ENCODE assay signal across 16 mouse cellular contexts in the genomic region with DNA sequence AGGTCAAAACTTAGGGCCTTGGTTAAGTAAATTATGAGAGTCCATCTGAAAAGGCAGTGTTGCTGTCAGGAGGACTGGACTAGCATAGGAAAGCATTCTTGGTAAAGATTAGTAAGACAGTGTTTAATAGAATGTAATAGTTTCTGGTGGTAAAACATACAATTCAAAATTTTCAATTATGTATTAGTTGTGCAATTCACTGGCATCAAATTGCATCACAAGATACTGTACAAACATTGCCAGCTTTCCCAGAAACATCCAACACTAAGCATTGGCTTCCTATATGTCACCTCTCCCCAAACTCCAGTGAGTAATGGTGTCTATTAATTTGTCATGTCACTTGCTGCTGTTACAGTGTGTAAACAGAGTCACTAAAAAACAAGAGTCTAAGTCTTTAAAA.
DNase-seq lines count a peak whose midpoint lies in the region; ATAC-seq and TF ChIP-seq lines count a peak whose summit lies in the region.
"Had no signal": no experiment of that assay in that cellular context is flagged by ENCODE, and none has a peak within 500 bp of the region (broad histone marks: within the 10 kb centered on the region; RNA-seq: fewer than 3 reads in every experiment).

No protein-coding gene starts in this region.

- H3K4me3 ChIP-seq in heart, embryonic 14.5 days (ENCODE audit: control insufficient read depth in 1 of 2, insufficient read depth in 1 of 2, low read depth in 1 of 2, low read length in 2 of 2) = no peak overlapping the region
- H3K4me3 ChIP-seq in lung, postnatal 0 days (ENCODE audit: low read depth, low read length) = no peak overlapping the region
- H3K4me3 ChIP-seq in lung, adult 2 months (replicated peaks; ENCODE audit: extremely low read depth, low read depth, low read length) = no peak overlapping the region
- H3K4me3 ChIP-seq in liver, embryonic 14.5 days (ENCODE audit: insufficient read depth in 1 of 2, low read depth in 2 of 2, low read length in 2 of 2) = peak overlapping the region; percentile 48 to 54; a peak in 3 of 4 replicates
- H3K4me3 ChIP-seq in hindbrain, embryonic 14.5 days (replicated peaks; ENCODE audit: low read length) = no peak overlapping the region
- H3K4me3 ChIP-seq in midbrain, embryonic 16.5 days (ENCODE audit: low read depth, low read length) = no peak overlapping the region
- H3K4me3 ChIP-seq: embryonic facial prominence, embryonic 10.5 days; forebrain, embryonic 12.5 days; hindbrain, embryonic 12.5 days; kidney, embryonic 15.5 days had no signal

- no peak for TF ChIP-seq POLR2A in lung, adult 2 months (IDR thresholded peaks at IDR 0.05; ENCODE audit: borderline replicate concordance, extremely low read depth, low read depth, low read length)

- H3K9ac ChIP-seq in heart, embryonic 14.5 days (ENCODE audit: low read length) = peak overlapping the region; percentile 48
- H3K9ac ChIP-seq in lung, postnatal 0 days (replicated peaks; ENCODE audit: low read depth) = no peak overlapping the region
- peak overlapping the region; percentile 68 for H3K9ac ChIP-seq in liver, embryonic 14.5 days (replicated peaks)
- no peak overlapping the region for H3K9ac ChIP-seq in hindbrain, embryonic 14.5 days
- no peak overlapping the region for H3K9ac ChIP-seq in midbrain, embryonic 16.5 days (ENCODE audit: low read depth, low read length)
- H3K9ac ChIP-seq: forebrain, embryonic 12.5 days; hindbrain, embryonic 12.5 days; kidney, embryonic 15.5 days had no signal

- H3K27ac ChIP-seq in heart, embryonic 14.5 days (replicated peaks in 1 of 2; ENCODE audit: control insufficient read depth in 1 of 2, insufficient read depth in 1 of 2, low read depth in 2 of 2, low read length in 2 of 2) = peak overlapping the region in 1 of 2 experiments; percentile 91; a peak in 3 of 4 replicates
- peak overlapping the region; percentile 84 for H3K27ac ChIP-seq in lung, postnatal 0 days (ENCODE audit: low read length)
- H3K27ac ChIP-seq in liver, embryonic 14.5 days = peak overlapping the region; percentile 88
- no peak overlapping the region for H3K27ac ChIP-seq in hindbrain, embryonic 14.5 days
- H3K27ac ChIP-seq in midbrain, embryonic 16.5 days (ENCODE audit: low read length) = no peak overlapping the region
- H3K27ac ChIP-seq: forebrain, embryonic 12.5 days; hindbrain, embryonic 12.5 days had no signal

- TF ChIP-seq CTCF in lung, postnatal 0 days (IDR thresholded peaks at IDR 0.05) = no peak
- TF ChIP-seq CTCF in lung, adult 2 months (IDR thresholded peaks at IDR 0.05; ENCODE audit: insufficient read depth, low read length) = no peak
- TF ChIP-seq CTCF in liver, embryonic 14.5 days (IDR thresholded peaks at IDR 0.05; ENCODE audit: low read depth) = no peak

- no peak for DNase-seq in heart, adult 11 months
- peak; percentile 42 for DNase-seq in lung, postnatal 0 days (ENCODE audit: low spot score)
- no peak for DNase-seq in lung, adult 2 months
- DNase-seq in liver, embryonic 14.5 days (ENCODE audit: low read depth in 3 of 3, low spot score in 3 of 3) = no peak
- DNase-seq in hindbrain, embryonic 14.5 days (ENCODE audit: low spot score) = no peak
- no peak for DNase-seq in layer of hippocampus, adult 9-11 months
- DNase-seq: cerebellum, postnatal 10 days; left cerebral cortex, postnatal 4 days; thymus, postnatal 25 days had no signal

- H3K36me3 ChIP-seq in heart, embryonic 14.5 days (ENCODE audit: control insufficient read depth, insufficient read depth, low read length) = peaks cover 12% of the 10 kb centered on the region; the same call in 1 of the 2 replicates
- H3K36me3 ChIP-seq in lung, postnatal 0 days (ENCODE audit: insufficient read depth, low read length) = no peaks in the 10 kb centered on the region
- H3K36me3 ChIP-seq in liver, embryonic 14.5 days (replicated peaks; ENCODE audit: control insufficient read depth, insufficient read depth, low read depth) = no peaks in the 10 kb centered on the region
- no peaks in the 10 kb centered on the region for H3K36me3 ChIP-seq in hindbrain, embryonic 14.5 days (replicated peaks; ENCODE audit: control insufficient read depth, insufficient read depth)
- no peaks in the 10 kb centered on the region for H3K36me3 ChIP-seq in midbrain, embryonic 16.5 days (ENCODE audit: control insufficient read depth, insufficient read depth, low read length)
- H3K36me3 ChIP-seq: forebrain, embryonic 12.5 days; hindbrain, embryonic 12.5 days; kidney, embryonic 15.5 days had no signal

- H3K4me2 ChIP-seq in heart, embryonic 14.5 days (ENCODE audit: low read length) = peak overlapping the region; percentile 17; the same call in 1 of the 2 replicates
- no peak overlapping the region for H3K4me2 ChIP-seq in lung, postnatal 0 days (replicated peaks; ENCODE audit: low read depth, low read length)
- peak overlapping the region; percentile 64 for H3K4me2 ChIP-seq in liver, embryonic 14.5 days (ENCODE audit: low read depth)
- H3K4me2 ChIP-seq in hindbrain, embryonic 14.5 days (replicated peaks) = no peak overlapping the region
- no peak overlapping the region for H3K4me2 ChIP-seq in midbrain, embryonic 16.5 days (ENCODE audit: low read length)
- H3K4me2 ChIP-seq: forebrain, embryonic 12.5 days; hindbrain, embryonic 12.5 days; kidney, embryonic 15.5 days had no signal

- no peak for TF ChIP-seq EP300 in lung, postnatal 0 days (IDR thresholded peaks at IDR 0.05)
- TF ChIP-seq EP300 in liver, embryonic 14.5 days (IDR thresholded peaks at IDR 0.05; ENCODE audit: low read depth) = no peak

- ATAC-seq in heart, embryonic 14.5 days (ENCODE audit: insufficient number of reproducible peaks, insufficient read depth, low FRiP score, low read depth) = no peak
- no peak for ATAC-seq in lung, postnatal 0 days
- ATAC-seq in liver, embryonic 14.5 days (ENCODE audit: insufficient read depth) = peak; percentile 38; the same call in 1 of the 2 replicates
- ATAC-seq in hindbrain, embryonic 14.5 days (ENCODE audit: low FRiP score) = no peak
- ATAC-seq in midbrain, embryonic 16.5 days = no peak
- ATAC-seq: CD4-positive, CD25-positive, alpha-beta regulatory T cell, adult 4 months had no signal

- no peaks in the 10 kb centered on the region for H3K27me3 ChIP-seq in heart, embryonic 14.5 days (ENCODE audit: control insufficient read depth, insufficient read depth, low read length)
- no peaks in the 10 kb centered on the region for H3K27me3 ChIP-seq in lung, postnatal 0 days (replicated peaks; ENCODE audit: insufficient read depth, low read length)
- no peaks in the 10 kb centered on the region for H3K27me3 ChIP-seq in liver, embryonic 14.5 days (ENCODE audit: control insufficient read depth, insufficient read depth, low read length)
- H3K27me3 ChIP-seq in hindbrain, embryonic 14.5 days (ENCODE audit: control insufficient read depth, insufficient read depth, low read length) = no peaks in the 10 kb centered on the region
- H3K27me3 ChIP-seq in midbrain, embryonic 16.5 days (ENCODE audit: control insufficient read depth, insufficient read depth, low read depth, low read length) = no peaks in the 10 kb centered on the region
- H3K27me3 ChIP-seq: forebrain, embryonic 12.5 days; hindbrain, embryonic 12.5 days; kidney, embryonic 15.5 days had no signal

- H3K4me1 ChIP-seq in heart, embryonic 14.5 days (ENCODE audit: control insufficient read depth in 2 of 2, insufficient read depth in 2 of 2, low read length in 2 of 2) = peaks cover 21 to 38% of the 10 kb centered on the region in 2 experiments
- H3K4me1 ChIP-seq in lung, postnatal 0 days (ENCODE audit: insufficient read depth, low read depth, low read length) = peaks cover 17% of the 10 kb centered on the region
- H3K4me1 ChIP-seq in lung, adult 2 months (ENCODE audit: control insufficient read depth, insufficient read depth, low read length) = peaks cover 39% of the 10 kb centered on the region
- H3K4me1 ChIP-seq in liver, embryonic 14.5 days (replicated peaks; ENCODE audit: control insufficient read depth in 2 of 2, insufficient read depth in 2 of 2, low read length in 1 of 2) = peaks cover 45 to 47% of the 10 kb centered on the region in 2 experiments
- no peaks in the 10 kb centered on the region for H3K4me1 ChIP-seq in hindbrain, embryonic 14.5 days (replicated peaks; ENCODE audit: control insufficient read depth, insufficient read depth, low read length)
- H3K4me1 ChIP-seq in midbrain, embryonic 16.5 days (ENCODE audit: control insufficient read depth, insufficient read depth, low read length) = no peaks in the 10 kb centered on the region; the same call in 1 of the 2 replicates
- H3K4me1 ChIP-seq: forebrain, embryonic 12.5 days had no signal

- no peaks in the 10 kb centered on the region for H3K9me3 ChIP-seq in heart, embryonic 14.5 days (ENCODE audit: control insufficient read depth, low read length)
- no peaks in the 10 kb centered on the region for H3K9me3 ChIP-seq in lung, postnatal 0 days (ENCODE audit: low read length)
- no peaks in the 10 kb centered on the region for H3K9me3 ChIP-seq in liver, embryonic 14.5 days (ENCODE audit: control insufficient read depth, low read length)
- H3K9me3 ChIP-seq in hindbrain, embryonic 14.5 days (ENCODE audit: control insufficient read depth, low read length) = no peaks in the 10 kb centered on the region
- no peaks in the 10 kb centered on the region for H3K9me3 ChIP-seq in midbrain, embryonic 16.5 days (replicated peaks; ENCODE audit: control insufficient read depth, low read length, poor library complexity, severe bottlenecking)
- H3K9me3 ChIP-seq: embryonic facial prominence, embryonic 10.5 days; forebrain, embryonic 12.5 days; hindbrain, embryonic 12.5 days; kidney, embryonic 15.5 days had no signal

Comparison
In these comparisons a context has a peak if more than half of its experiments do, and no peak if none do; other contexts are left out.
1. H3K27ac ChIP-seq: peak in lung, postnatal 0 days (single experiment) and liver, embryonic 14.5 days (single experiment); none in hindbrain, embryonic 14.5 days (single experiment) and midbrain, embryonic 16.5 days (single experiment).
2. H3K4me2 ChIP-seq: peak in heart, embryonic 14.5 days (single experiment) and liver, embryonic 14.5 days (single experiment); none in lung, postnatal 0 days (single experiment), hindbrain, embryonic 14.5 days (single experiment) and midbrain, embryonic 16.5 days (single experiment).
3. H3K4me3 ChIP-seq: peak in liver, embryonic 14.5 days (2 of 2); none in heart, embryonic 14.5 days (0 of 2), lung, postnatal 0 days (single experiment), lung, adult 2 months (single experiment), hindbrain, embryonic 14.5 days (single experiment) and midbrain, embryonic 16.5 days (single experiment).
4. H3K9ac ChIP-seq: peak in heart, embryonic 14.5 days (single experiment) and liver, embryonic 14.5 days (single experiment); none in lung, postnatal 0 days (single experiment), hindbrain, embryonic 14.5 days (single experiment) and midbrain, embryonic 16.5 days (single experiment).